Mouse (Mus musculus): ENCODE results near the gene Rnf168. TPM values are rescaled to one million over a fixed set of nuclear protein-coding genes. Genes with fewer than 3 reads are reported as not detected.
"Not testable (repeated sequence)": the region's sequence is repeated elsewhere in the genome, so short reads cannot be mapped to it uniquely, and the experiment has no call there.

Gene Rnf168
- polyA plus RNA-seq, 1 experiment, result 1.4 TPM

- H3K27me3 ChIP-seq (replicated peaks), result no peaks in the 10 kb centered on the region
- TF ChIP-seq GATA1 (IDR thresholded peaks at IDR 0.05; ENCODE audit: borderline replicate concordance, low read length), result no peak
- TF ChIP-seq FLI1 (IDR thresholded peaks at IDR 0.05; ENCODE audit: low read length), result no peak
- no peak overlapping the region for H3K4me3 ChIP-seq (replicated peaks)
- H3K9me3 ChIP-seq, result no peaks in the 10 kb centered on the region
- H3K4me1 ChIP-seq, result peaks cover 19% of the 10 kb centered on the region
- no peaks in the 10 kb centered on the region for H3K36me3 ChIP-seq (replicated peaks; ENCODE audit: low read length)
These were observed 3.9 kb upstream of the Rnf168 start for GRCm38 (mm10) chr16:32273338-32273737.

- Histone ChIP-seq H3K36me3 (replicated peaks; ENCODE audit: low read length) (peaks cover 6% of the 10 kb centered on the region), H3K4me3 (replicated peaks) (no peak overlapping the region), H3K27me3 (replicated peaks) (no peaks in the 10 kb centered on the region), H3K4me1 (peaks cover 24% of the 10 kb centered on the region), H3K9me3 (peaks cover under 1% of the 10 kb centered on the region; the same call in 1 of the 2 replicates)
- TF ChIP-seq GATA1 (IDR thresholded peaks at IDR 0.05; ENCODE audit: borderline replicate concordance, low read length) (no peak), FLI1 (IDR thresholded peaks at IDR 0.05; ENCODE audit: low read length) (no peak)
These were observed 2.2 kb upstream of the Rnf168 start for GRCm38 (mm10) chr16:32275041-32275440.

- Histone ChIP-seq H3K4me1 (peaks cover 24% of the 10 kb centered on the region), H3K9me3 (peaks cover 4% of the 10 kb centered on the region; the same call in 1 of the 2 replicates), H3K36me3 (replicated peaks; ENCODE audit: low read length) (peaks cover 12% of the 10 kb centered on the region), H3K27me3 (replicated peaks) (no peaks in the 10 kb centered on the region), H3K4me3 (replicated peaks) (no peak overlapping the region)
- TF ChIP-seq GATA1 (IDR thresholded peaks at IDR 0.05; ENCODE audit: borderline replicate concordance, low read length) (no peak), FLI1 (IDR thresholded peaks at IDR 0.05; ENCODE audit: low read length) (no peak)
These were observed 1.4 kb upstream of the Rnf168 start for GRCm38 (mm10) chr16:32275830-32276229.

- no peak for TF ChIP-seq GATA1 (IDR thresholded peaks at IDR 0.05; ENCODE audit: borderline replicate concordance, low read length)
- TF ChIP-seq FLI1 (IDR thresholded peaks at IDR 0.05; ENCODE audit: low read length), result no peak
- peaks cover 30% of the 10 kb centered on the region for H3K4me1 ChIP-seq
- peak overlapping the region; percentile 97 for H3K4me3 ChIP-seq (replicated peaks)
These were observed 1.1 kb downstream of the Rnf168 start for GRCm38 (mm10) chr16:32278396-32278795.

GRCm38 (mm10) chr16:32280211-32280610, 3.0 kb downstream of the Rnf168 start:
- Histone ChIP-seq H3K36me3 (replicated peaks; ENCODE audit: low read length) (peaks cover 53% of the 10 kb centered on the region), H3K4me1 (peaks cover 34% of the 10 kb centered on the region), H3K27me3 (replicated peaks) (no peaks in the 10 kb centered on the region), H3K4me3 (replicated peaks) (no peak overlapping the region), H3K9me3 (peaks cover 4% of the 10 kb centered on the region; the same call in 1 of the 2 replicates)
- TF ChIP-seq FLI1 (IDR thresholded peaks at IDR 0.05; ENCODE audit: low read length) (no peak), GATA1 (IDR thresholded peaks at IDR 0.05; ENCODE audit: borderline replicate concordance, low read length) (no peak)

More at GRCm38 (mm10) chr16:32278396-32278795, 1.1 kb downstream of the Rnf168 start:
- Histone ChIP-seq H3K9me3 (peaks cover 4% of the 10 kb centered on the region; the same call in 1 of the 2 replicates), H3K36me3 (replicated peaks; ENCODE audit: low read length) (peaks cover 34% of the 10 kb centered on the region), H3K27me3 (replicated peaks) (no peaks in the 10 kb centered on the region)

GRCm38 (mm10) chr16:32282608-32283007, 5.3 kb downstream of the Rnf168 start:
- no peak for TF ChIP-seq GATA1 (IDR thresholded peaks at IDR 0.05; ENCODE audit: borderline replicate concordance, low read length)
- H3K9me3 ChIP-seq, result peaks cover 4% of the 10 kb centered on the region; the same call in 1 of the 2 replicates
- H3K27me3 ChIP-seq (replicated peaks), result no peaks in the 10 kb centered on the region
- peaks cover 75% of the 10 kb centered on the region for H3K36me3 ChIP-seq (replicated peaks; ENCODE audit: low read length)
- no peak overlapping the region for H3K4me3 ChIP-seq (replicated peaks)
- peaks cover 22% of the 10 kb centered on the region for H3K4me1 ChIP-seq

- TF ChIP-seq FLI1 (IDR thresholded peaks at IDR 0.05; ENCODE audit: low read length) (no peak), GATA1 (IDR thresholded peaks at IDR 0.05; ENCODE audit: borderline replicate concordance, low read length) (no peak)
- Histone ChIP-seq H3K27me3 (replicated peaks) (no peaks in the 10 kb centered on the region), H3K4me1 (no peaks in the 10 kb centered on the region), H3K9me3 (no peaks in the 10 kb centered on the region), H3K4me3 (replicated peaks) (no peak overlapping the region), H3K36me3 (replicated peaks; ENCODE audit: low read length) (peaks cover 56% of the 10 kb centered on the region)
These were observed 14.6 kb downstream of the Rnf168 start for GRCm38 (mm10) chr16:32291821-32292220.

GRCm38 (mm10) chr16:32299617-32300016, 22.4 kb downstream of the Rnf168 start:
- not testable (repeated sequence) for H3K4me1 ChIP-seq; H3K27me3 ChIP-seq (replicated peaks); H3K9me3 ChIP-seq; H3K4me3 ChIP-seq (replicated peaks)
- H3K36me3 ChIP-seq (replicated peaks; ENCODE audit: low read length), result peaks cover 60% of the 10 kb centered on the region

GRCm38 (mm10) chr16:32303046-32303445, 25.8 kb downstream of the Rnf168 start:
- Histone ChIP-seq H3K27me3 (replicated peaks) (no peaks in the 10 kb centered on the region), H3K4me3 (replicated peaks) (no peak overlapping the region), H3K4me1 (peaks cover 5% of the 10 kb centered on the region; the same call in 1 of the 2 replicates), H3K9me3 (no peaks in the 10 kb centered on the region), H3K36me3 (replicated peaks; ENCODE audit: low read length) (peaks cover 38% of the 10 kb centered on the region)
- TF ChIP-seq FLI1 (IDR thresholded peaks at IDR 0.05; ENCODE audit: low read length) (no peak), GATA1 (IDR thresholded peaks at IDR 0.05; ENCODE audit: borderline replicate concordance, low read length) (no peak)

- Histone ChIP-seq H3K36me3 (replicated peaks; ENCODE audit: low read length) (peaks cover 29% of the 10 kb centered on the region), H3K4me3 (replicated peaks) (no peak overlapping the region), H3K4me1 (peaks cover 5% of the 10 kb centered on the region; the same call in 1 of the 2 replicates), H3K9me3 (no peaks in the 10 kb centered on the region), H3K27me3 (replicated peaks) (no peaks in the 10 kb centered on the region)
- TF ChIP-seq GATA1 (IDR thresholded peaks at IDR 0.05; ENCODE audit: borderline replicate concordance, low read length), result no peak
- no peak for TF ChIP-seq FLI1 (IDR thresholded peaks at IDR 0.05; ENCODE audit: low read length)
These were observed 26.6 kb downstream of the Rnf168 start for GRCm38 (mm10) chr16:32303886-32304285.

- H3K36me3 ChIP-seq (replicated peaks; ENCODE audit: low read length), result no peaks in the 10 kb centered on the region
- H3K27me3 ChIP-seq (replicated peaks), result no peaks in the 10 kb centered on the region
- H3K9me3 ChIP-seq, result no peaks in the 10 kb centered on the region
- TF ChIP-seq GATA1 (IDR thresholded peaks at IDR 0.05; ENCODE audit: borderline replicate concordance, low read length) (no peak), FLI1 (IDR thresholded peaks at IDR 0.05; ENCODE audit: low read length) (no peak)
- H3K4me3 ChIP-seq (replicated peaks), result no peak overlapping the region
- peaks cover 4% of the 10 kb centered on the region for H3K4me1 ChIP-seq
These were observed 34.7 kb downstream of the Rnf168 start for GRCm38 (mm10) chr16:32311970-32312369.
